ENCODE assay signal across 29 mouse cellular contexts in genomic region chr11:70586261-70586660, GRCm38 (mm10). TPM values are rescaled to one million over a fixed set of nuclear protein-coding genes. Genes with fewer than 3 reads are reported as not detected.
DNase-seq lines count a peak whose midpoint lies in the region; ATAC-seq and TF ChIP-seq lines count a peak whose summit lies in the region.
"Had no signal": no experiment of that assay in that cellular context is flagged by ENCODE, and none has a peak within 500 bp of the region (broad histone marks: within the 10 kb centered on the region; RNA-seq: fewer than 3 reads in every experiment).

No protein-coding gene starts in this region.

- H3K4me3 ChIP-seq in heart, adult 2 months, result no peak overlapping the region
- no peak overlapping the region for H3K4me3 ChIP-seq in limb, embryonic 15.5 days
- no peak overlapping the region for H3K4me3 ChIP-seq in intestine, embryonic 16.5 days (ENCODE audit: low read length)
- H3K4me3 ChIP-seq: hindbrain, embryonic 15.5 days; intestine, embryonic 15.5 days; midbrain, embryonic 12.5 days; neural tube, embryonic 13.5 days had no signal

- WGBS in heart, adult 2 months, result 59% methylated on average over 3 of the region's 3 CpGs
- WGBS in limb, embryonic 15.5 days, result 82% methylated on average over 3 of the region's 3 CpGs
- WGBS in intestine, embryonic 16.5 days, result 77% methylated on average over 3 of the region's 3 CpGs

- no peak overlapping the region for H3K4me2 ChIP-seq in limb, embryonic 15.5 days
- no peak overlapping the region for H3K4me2 ChIP-seq in intestine, embryonic 16.5 days (ENCODE audit: low read depth, low read length)
- H3K4me2 ChIP-seq: hindbrain, embryonic 15.5 days; intestine, embryonic 15.5 days; liver, embryonic 11.5 days; lung, embryonic 14.5 days; midbrain, embryonic 12.5 days; neural tube, embryonic 13.5 days had no signal

- TF ChIP-seq EP300 in heart, adult 2 months (IDR thresholded peaks at IDR 0.05; ENCODE audit: insufficient read depth, low read depth, low read length), result no peak

- H3K36me3 ChIP-seq in heart, adult 2 months (ENCODE audit: control insufficient read depth, insufficient read depth, low read length), result peaks cover 6% of the 10 kb centered on the region
- 0 out of 2 replicates have a peak, but pooled peaks cover 3% of the 10 kb centered on the region for H3K36me3 ChIP-seq in limb, embryonic 15.5 days
- no peaks in the 10 kb centered on the region for H3K36me3 ChIP-seq in intestine, embryonic 16.5 days (ENCODE audit: control insufficient read depth, insufficient read depth, low read length)
- H3K36me3 ChIP-seq: hindbrain, embryonic 15.5 days; intestine, embryonic 15.5 days; midbrain, embryonic 12.5 days; neural tube, embryonic 13.5 days had no signal

- no peak for TF ChIP-seq CTCF in heart, adult 2 months (IDR thresholded peaks at IDR 0.05)

- peaks cover 4% of the 10 kb centered on the region for H3K79me2 ChIP-seq in heart, adult 2 months (replicated peaks; ENCODE audit: control insufficient read depth, insufficient read depth, low read length)

- peaks cover 30% of the 10 kb centered on the region for H3K4me1 ChIP-seq in heart, adult 2 months (ENCODE audit: control insufficient read depth, insufficient read depth, low read length)
- H3K4me1 ChIP-seq in limb, embryonic 15.5 days, result peaks cover 46% of the 10 kb centered on the region
- H3K4me1 ChIP-seq in intestine, embryonic 16.5 days (ENCODE audit: control insufficient read depth, insufficient read depth, low read length), result peaks cover 40% of the 10 kb centered on the region

- no peak overlapping the region for H3K9ac ChIP-seq in heart, adult 2 months (ENCODE audit: low read depth, low read length)
- no peak overlapping the region for H3K9ac ChIP-seq in limb, embryonic 15.5 days
- no peak overlapping the region for H3K9ac ChIP-seq in intestine, embryonic 16.5 days (ENCODE audit: low read depth, low read length)
- H3K9ac ChIP-seq: forebrain, postnatal 0 days; hindbrain, embryonic 15.5 days; intestine, embryonic 15.5 days; lung, embryonic 14.5 days; midbrain, embryonic 12.5 days; neural tube, embryonic 13.5 days had no signal

- intact Hi-C loops in heart, adult 2 months (cut with DNase I), result no loop called here

- H3K9me3 ChIP-seq in limb, embryonic 15.5 days, result no peaks in the 10 kb centered on the region
- no peaks in the 10 kb centered on the region for H3K9me3 ChIP-seq in intestine, embryonic 16.5 days (ENCODE audit: control insufficient read depth, low read length)
- H3K9me3 ChIP-seq: hindbrain, embryonic 15.5 days; intestine, embryonic 15.5 days; midbrain, embryonic 12.5 days; neural tube, embryonic 13.5 days had no signal

- no peak for TF ChIP-seq POLR2A in heart, adult 2 months (IDR thresholded peaks at IDR 0.05; ENCODE audit: insufficient read depth, low read depth, low read length)

- DNase-seq in heart, adult 2 months, result no peak
- DNase-seq in heart, adult 11 months, result no peak
- DNase-seq in 3T3-L1 (ENCODE audit: low read depth, low spot score), result peak; percentile 48
- DNase-seq in NIH3T3 (ENCODE audit: low read depth), result peak; percentile 60
- no peak for DNase-seq in kidney, adult 8-10 months
- DNase-seq in ovary, postnatal 36 days (ENCODE audit: low spot score), result no peak
- DNase-seq: adrenal gland, postnatal 25 days; cerebellum, adult 9-11 months; forebrain, postnatal 0 days; gastrocnemius, postnatal 10 days; heart, postnatal 36 days; lung, embryonic 14.5 days; lung, postnatal 36 days had no signal

- H3K27ac ChIP-seq in heart, adult 2 months, result peak overlapping the region; percentile 51; the same call in 1 of the 2 replicates
- H3K27ac ChIP-seq in limb, embryonic 15.5 days, result peak overlapping the region; percentile 55; the same call in 1 of the 2 replicates
- H3K27ac ChIP-seq in intestine, embryonic 16.5 days (ENCODE audit: low read length), result no peak overlapping the region
- H3K27ac ChIP-seq: hindbrain, embryonic 15.5 days; intestine, embryonic 15.5 days; midbrain, embryonic 12.5 days had no signal

- no peak for ATAC-seq in limb, embryonic 15.5 days (ENCODE audit: insufficient number of reproducible peaks, low FRiP score, low TSS enrichment, low read depth)
- ATAC-seq in intestine, embryonic 16.5 days, result no peak
- ATAC-seq: forebrain, postnatal 0 days; intestine, embryonic 15.5 days had no signal

- H3K27me3 ChIP-seq in heart, adult 2 months (ENCODE audit: control insufficient read depth, insufficient read depth, low read length), result no peaks in the 10 kb centered on the region
- H3K27me3 ChIP-seq in limb, embryonic 15.5 days, result no peaks in the 10 kb centered on the region
- H3K27me3 ChIP-seq in intestine, embryonic 16.5 days (replicated peaks; ENCODE audit: control insufficient read depth, insufficient read depth, low read length), result no peaks in the 10 kb centered on the region
- H3K27me3 ChIP-seq: hindbrain, embryonic 15.5 days; intestine, embryonic 15.5 days; midbrain, embryonic 12.5 days; neural tube, embryonic 13.5 days; Patski had no signal

RNA-seq across cellular contexts. Expression of gene Mink1, which starts 23.6 kb away (rescaled TPM):
- 10 to 100 TPM; 41.3 to 46.8 TPM for total RNA-seq in heart, adult 2 months (2021)
- polyA plus RNA-seq in heart, adult 2 months (2012; rRNA removed), result 40.8 and 49.6 TPM in 2 replicates
- 14.1 TPM in 2 replicates for polyA plus RNA-seq in limb, embryonic 15.5 days (2015; fragmentation: Nextera tagmentation; extraction: Ambion mirVana)
- polyA plus RNA-seq in intestine, embryonic 16.5 days (2015; fragmentation: Nextera tagmentation; extraction: Ambion mirVana), result 9.3 and 10.6 TPM in 2 replicates

RNA-seq across cellular contexts. Expression of gene 4930544D05Rik, which starts 29.4 kb away (rescaled TPM):
- total RNA-seq in heart, adult 2 months (2021), result not detected
- 0.31 TPM in 1 of 2 replicates, not detected in the other for polyA plus RNA-seq in heart, adult 2 months (2012; rRNA removed)
- polyA plus RNA-seq in limb, embryonic 15.5 days (2015; fragmentation: Nextera tagmentation; extraction: Ambion mirVana), result not detected in 2 replicates
- not detected in 2 replicates for polyA plus RNA-seq in intestine, embryonic 16.5 days (2015; fragmentation: Nextera tagmentation; extraction: Ambion mirVana)
- total RNA-seq: adrenal gland, postnatal 25 days; gastrocnemius, postnatal 10 days; heart, adult 18-20 months; heart, postnatal 36 days; left cerebral cortex, postnatal 36 days had no signal
- polyA plus RNA-seq: C2C12; embryonic facial prominence, embryonic 14.5 days; forebrain, postnatal 0 days; heart, embryonic 14.5 days; hindbrain, embryonic 15.5 days; intestine, embryonic 15.5 days; kidney, embryonic 16.5 days; liver, embryonic 11.5 days; lung, embryonic 14.5 days; midbrain, embryonic 12.5 days; neural tube, embryonic 13.5 days; Patski; stomach, embryonic 14.5 days had no signal

RNA-seq across cellular contexts. Expression of gene Chrne, which starts 32.8 kb away (rescaled TPM):
- not detected for total RNA-seq in heart, adult 2 months (2021)
- polyA plus RNA-seq in heart, adult 2 months (2012; rRNA removed), result not detected in 2 replicates
- polyA plus RNA-seq in limb, embryonic 15.5 days (2015; fragmentation: Nextera tagmentation; extraction: Ambion mirVana), result 0.41 TPM in 1 of 2 replicates, not detected in the other
- polyA plus RNA-seq in intestine, embryonic 16.5 days (2015; fragmentation: Nextera tagmentation; extraction: Ambion mirVana), result 0.17 TPM in 1 of 2 replicates, not detected in the other
- total RNA-seq: adrenal gland, postnatal 25 days; forebrain, postnatal 0 days; heart, adult 18-20 months; heart, postnatal 36 days; left cerebral cortex, postnatal 36 days had no signal
- polyA plus RNA-seq: heart, embryonic 14.5 days; intestine, embryonic 15.5 days; liver, embryonic 11.5 days; lung, embryonic 14.5 days; Patski; stomach, embryonic 14.5 days had no signal

RNA-seq across cellular contexts. Expression of gene Pld2, which starts 46.4 kb away (rescaled TPM):
- 1 to 10 TPM; 4.3 to 5.8 TPM for total RNA-seq in heart, adult 2 months (2021)
- polyA plus RNA-seq in heart, adult 2 months (2012; rRNA removed), result 15.1 and 21.0 TPM in 2 replicates
- 10.4 and 11.9 TPM in 2 replicates for polyA plus RNA-seq in limb, embryonic 15.5 days (2015; fragmentation: Nextera tagmentation; extraction: Ambion mirVana)
- 9.3 and 10.0 TPM in 2 replicates for polyA plus RNA-seq in intestine, embryonic 16.5 days (2015; fragmentation: Nextera tagmentation; extraction: Ambion mirVana)

RNA-seq across cellular contexts. Expression of gene Gp1ba, which starts 52.7 kb away (rescaled TPM):
- under 1 TPM; 0.34 to 0.98 TPM for total RNA-seq in heart, adult 2 months (2021)
- 0.29 and 0.59 TPM in 2 replicates for polyA plus RNA-seq in heart, adult 2 months (2012; rRNA removed)
- polyA plus RNA-seq in limb, embryonic 15.5 days (2015; fragmentation: Nextera tagmentation; extraction: Ambion mirVana), result 0.26 and 0.29 TPM in 2 replicates
- polyA plus RNA-seq in intestine, embryonic 16.5 days (2015; fragmentation: Nextera tagmentation; extraction: Ambion mirVana), result 0.05 and 0.06 TPM in 2 replicates
- total RNA-seq: adrenal gland, postnatal 25 days; layer of hippocampus, postnatal 25 days; left cerebral cortex, postnatal 36 days had no signal

Comparison
In these comparisons a context has a peak if more than half of its experiments do, and no peak if none do; other contexts are left out.
1. DNase-seq: peak in 3T3-L1 (single experiment) and NIH3T3 (single experiment); none in heart, adult 2 months (0 of 2), heart, adult 11 months (single experiment), kidney, adult 8-10 months (0 of 2) and ovary, postnatal 36 days (single experiment).